Mouse (Mus musculus) cerebellum, adult 2 months (tissue): Measurements from ENCODE around the gene Otud4.

ENCODE experiments used
- CTCF ChIP-seq: fragments of 200-500 bp; IDR thresholded peaks from 2 replicates; pipeline ENCODE4 v1.5.1; 2011; ENCODE audit warnings: low read depth, mild to moderate bottlenecking, control low read depth, low read length, moderate library complexity, borderline replicate concordance; ENCODE audit not compliant: insufficient read depth
- POLR2A ChIP-seq: fragments of 200-500 bp; IDR thresholded peaks from 2 replicates; pipeline ENCODE4 v1.6.1; 2011; ENCODE audit warnings: low read length, control low read depth, borderline replicate concordance; ENCODE audit not compliant: insufficient read depth

GRCm38 (mm10) chr8:79608701-79609100, 30.7 kb upstream of the Otud4 start:
- TF ChIP-seq CTCF (no peak), POLR2A (no peak)
